Mouse (Mus musculus) kidney, adult 2 months (tissue): Measurements from ENCODE around the gene Ctnna3. TPM values are rescaled to one million over a fixed set of nuclear protein-coding genes. Genes with fewer than 3 reads are reported as not detected.
"Not testable (repeated sequence)": the region's sequence is repeated elsewhere in the genome, so short reads cannot be mapped to it uniquely, and the experiment has no call there.

Experiments used
- DNase-seq: peaks from one replicate; pipeline ENCODE4 v3.0.0; 2021
- H3K27ac ChIP-seq: fragments of 200-500 bp; 2 replicates; pipeline ENCODE4 v1.5.1; 2012; ENCODE audit warnings: low read depth, low read length, control low read depth, inconsistent platforms; ENCODE audit not compliant: insufficient read depth
- H3K27me3 ChIP-seq: fragments of 200-500 bp; replicated peaks from 2 replicates; pipeline ENCODE4 v1.6.1; 2012; ENCODE audit warnings: mild to moderate bottlenecking, moderate library complexity, low read length, inconsistent platforms; ENCODE audit not compliant: control insufficient read depth, insufficient read depth
- H3K36me3 ChIP-seq: fragments of 200-500 bp; 2 replicates; pipeline ENCODE4 v1.6.1; 2012; ENCODE audit warnings: mild to moderate bottlenecking, moderate library complexity, low read length, inconsistent platforms; ENCODE audit not compliant: control insufficient read depth, insufficient read depth
- H3K4me1 ChIP-seq: fragments of 200-500 bp; 2 replicates; pipeline ENCODE4 v1.6.1; 2011; ENCODE audit warnings: low read length; ENCODE audit not compliant: control insufficient read depth, insufficient read depth
- H3K4me3 ChIP-seq: fragments of 200-500 bp; 2 replicates; pipeline ENCODE4 v1.5.1; 2011; ENCODE audit warnings: mild to moderate bottlenecking, low read depth, low read length, control low read depth; ENCODE audit not compliant: insufficient read depth
- CTCF ChIP-seq: fragments of 200-500 bp; conservative IDR thresholded peaks from 2 replicates; pipeline ENCODE4 v1.5.1; 2011; ENCODE audit warnings: low read depth, mild to moderate bottlenecking, control low read depth, low read length, moderate library complexity, mixed read lengths; ENCODE audit not compliant: insufficient read depth, insufficient read length
- POLR2A ChIP-seq: fragments of 200-500 bp; IDR thresholded peaks from one replicate; pipeline ENCODE4 v1.6.1; 2011; ENCODE audit warnings: low read depth, low read length, control low read depth
- WGBS: fragments of 180-500 bp; shearing (Covaris S2); methylation state at CpG from one replicate; pipeline ENCODE4 v1.1.7; 2018; 5-methylcytosine and 5-hydroxymethylcytosine counted together
- polyA plus RNA-seq: library from polyadenylated mRNA; depleted of rRNA; stranded (reverse); fragments of >200 nt; gene quantifications from 2 replicates; pipeline ENCODE4 v1.2.3, GENCODE M21; 2012

The Ctnna3 gene
- polyA plus RNA-seq, 1 experiment = 0.09 TPM

DNA sequence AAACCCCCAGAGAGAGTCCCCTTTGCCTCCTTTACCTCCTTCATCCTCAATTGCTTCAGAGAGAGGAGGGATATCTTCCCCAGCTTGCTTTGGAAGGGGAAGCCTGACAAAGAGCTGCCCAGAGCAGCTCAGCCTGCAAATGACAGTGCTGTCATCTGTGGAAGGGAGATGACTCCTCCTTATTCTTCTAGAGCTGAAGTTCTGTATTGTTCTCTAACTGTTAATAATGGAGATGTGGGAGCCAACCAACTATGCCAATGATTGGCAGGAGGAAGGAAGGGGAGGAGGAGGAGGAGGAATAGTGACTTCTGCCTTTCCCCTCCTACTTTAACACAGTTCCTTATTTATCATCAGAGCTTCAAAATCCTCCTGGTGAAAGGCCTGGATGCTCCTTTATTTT, 875.9 kb downstream of the Ctnna3 start:
- no peak for TF ChIP-seq POLR2A
- DNase-seq = no peak
- no peaks in the 10 kb centered on the region for H3K36me3 ChIP-seq
- H3K4me1 ChIP-seq = no peaks in the 10 kb centered on the region
- H3K27ac ChIP-seq = no peak overlapping the region
- no peak overlapping the region for H3K4me3 ChIP-seq
- no peaks in the 10 kb centered on the region for H3K27me3 ChIP-seq

DNA sequence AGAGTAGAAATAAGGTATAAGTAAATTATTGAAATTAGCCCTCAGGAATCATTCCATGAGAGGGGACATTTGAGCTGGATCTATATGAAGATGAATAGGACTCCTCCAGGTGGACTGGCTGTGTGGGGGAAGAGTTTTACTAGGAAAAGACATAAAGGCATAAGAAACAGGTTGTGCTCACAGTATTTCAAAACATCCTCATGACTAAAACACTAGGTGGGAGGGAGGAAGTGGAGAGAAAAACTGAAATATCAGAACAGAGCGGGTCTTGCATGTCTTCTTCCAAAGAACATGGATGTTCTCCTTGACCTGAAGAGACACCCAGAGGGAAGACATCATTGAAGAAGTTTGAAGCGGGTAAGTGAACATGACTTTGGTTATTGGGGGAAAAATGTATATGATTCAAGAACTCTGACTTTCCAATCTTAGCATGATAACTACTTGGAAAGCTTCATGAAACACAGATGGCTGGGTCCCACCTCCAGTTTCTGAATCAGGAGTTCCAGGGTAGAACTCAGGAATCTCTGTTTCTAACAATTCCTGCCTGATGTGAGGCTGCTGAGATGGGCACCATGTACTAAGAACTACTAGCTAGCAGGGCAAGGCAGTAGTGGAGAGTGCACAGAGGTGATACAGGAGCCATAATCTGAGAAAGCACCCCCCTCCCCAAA, 881.9 kb downstream of the Ctnna3 start:
- Histone ChIP-seq H3K4me3 (no peak overlapping the region), H3K4me1 (no peaks in the 10 kb centered on the region), H3K27me3 (no peaks in the 10 kb centered on the region; the same call in 1 of the 2 replicates), H3K27ac (no peak overlapping the region), H3K36me3 (no peaks in the 10 kb centered on the region)
- 91% methylated on average over 2 of the region's 2 CpGs for WGBS
- TF ChIP-seq POLR2A = no peak
- TF ChIP-seq CTCF = no peak
- DNase-seq = no peak

- Histone ChIP-seq H3K27ac (no peak overlapping the region), H3K27me3 (no peaks in the 10 kb centered on the region), H3K36me3 (no peaks in the 10 kb centered on the region), H3K4me1 (no peaks in the 10 kb centered on the region), H3K4me3 (no peak overlapping the region)
- no peak for DNase-seq
- WGBS = 88% methylated on average over 7 of the region's 7 CpGs
- no peak for TF ChIP-seq CTCF
- no peak for TF ChIP-seq POLR2A
These were observed 890.4 kb downstream of the Ctnna3 start for GRCm38 (mm10) chr10:64320332-64320731.

DNA sequence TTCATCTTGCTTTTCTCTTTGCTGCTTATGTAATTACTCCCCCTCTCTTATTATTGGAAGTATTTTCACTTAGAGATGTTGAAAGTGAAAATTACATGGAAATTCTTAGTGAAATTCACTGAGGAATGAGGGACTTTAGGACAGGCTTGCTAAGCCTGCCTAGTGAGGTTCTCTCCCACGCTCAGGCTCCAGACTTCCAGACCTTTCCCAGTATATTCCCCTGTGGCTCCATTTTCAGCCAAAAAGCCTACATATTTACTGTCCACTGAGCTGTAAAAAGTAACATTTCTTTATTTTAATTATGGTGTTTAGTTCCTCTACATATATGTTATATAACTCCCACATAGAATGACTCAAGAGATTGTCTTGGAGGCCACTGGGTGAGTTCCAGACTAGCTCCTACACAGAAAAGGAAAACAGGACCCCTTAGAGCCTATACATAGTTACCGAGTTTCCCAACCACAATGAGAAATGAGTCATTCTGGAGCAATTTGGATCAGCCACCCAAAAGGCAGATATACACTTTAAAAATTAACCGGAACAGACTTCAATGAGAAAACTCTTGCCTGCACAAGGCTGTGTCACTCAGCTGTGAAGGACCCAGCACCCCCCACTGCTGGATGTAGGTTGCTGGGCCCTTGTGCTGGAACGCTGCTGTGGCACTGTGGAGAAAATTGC, 912.9 kb downstream of the Ctnna3 start:
- H3K4me3 ChIP-seq = no peak overlapping the region
- TF ChIP-seq POLR2A (no peak), CTCF (no peak)
- WGBS = 40% methylated on average over 4 of the region's 4 CpGs
- DNase-seq = no peak
- no peaks in the 10 kb centered on the region for H3K36me3 ChIP-seq
- H3K4me1 ChIP-seq = no peaks in the 10 kb centered on the region
- no peaks in the 10 kb centered on the region for H3K27me3 ChIP-seq
- H3K27ac ChIP-seq = no peak overlapping the region

GRCm38 (mm10) chr10:64373288-64373687, 943.4 kb downstream of the Ctnna3 start:
- no peak for TF ChIP-seq CTCF
- TF ChIP-seq POLR2A = no peak
- H3K4me1 ChIP-seq = no peaks in the 10 kb centered on the region
- 68% methylated on average over 3 of the region's 3 CpGs for WGBS
- no peak overlapping the region for H3K4me3 ChIP-seq
- H3K36me3 ChIP-seq = no peaks in the 10 kb centered on the region
- no peak overlapping the region for H3K27ac ChIP-seq
- H3K27me3 ChIP-seq = no peaks in the 10 kb centered on the region
- no peak for DNase-seq

- TF ChIP-seq CTCF = no peak
- TF ChIP-seq POLR2A = no peak
- DNase-seq = no peak
- 81% methylated on average over 4 of the region's 4 CpGs for WGBS
- Histone ChIP-seq H3K4me3 (no peak overlapping the region), H3K27ac (no peak overlapping the region), H3K36me3 (no peaks in the 10 kb centered on the region), H3K27me3 (no peaks in the 10 kb centered on the region), H3K4me1 (no peaks in the 10 kb centered on the region)
These were observed 947.9 kb downstream of the Ctnna3 start for GRCm38 (mm10) chr10:64377751-64378150.

DNA sequence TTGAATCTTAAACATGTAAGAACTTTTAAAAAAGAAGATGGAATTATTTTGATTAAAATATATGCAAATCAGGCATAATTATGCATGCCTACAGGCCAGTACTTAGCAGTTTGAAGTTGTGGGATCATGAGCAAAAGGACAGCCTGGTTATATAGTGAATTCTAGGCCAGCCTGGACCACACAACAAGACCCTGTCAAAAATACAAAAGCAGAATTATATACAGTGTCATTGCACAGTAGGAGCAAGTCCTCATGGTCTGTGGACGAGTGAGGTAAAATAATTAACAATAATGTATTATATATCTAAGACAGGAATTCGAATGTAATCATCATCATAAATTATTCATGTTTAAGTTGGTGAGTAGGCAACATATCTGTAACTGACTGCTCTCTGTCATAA, 966.7 kb downstream of the Ctnna3 start:
- WGBS = 57% methylated on average over 2 of the region's 2 CpGs

DNA sequence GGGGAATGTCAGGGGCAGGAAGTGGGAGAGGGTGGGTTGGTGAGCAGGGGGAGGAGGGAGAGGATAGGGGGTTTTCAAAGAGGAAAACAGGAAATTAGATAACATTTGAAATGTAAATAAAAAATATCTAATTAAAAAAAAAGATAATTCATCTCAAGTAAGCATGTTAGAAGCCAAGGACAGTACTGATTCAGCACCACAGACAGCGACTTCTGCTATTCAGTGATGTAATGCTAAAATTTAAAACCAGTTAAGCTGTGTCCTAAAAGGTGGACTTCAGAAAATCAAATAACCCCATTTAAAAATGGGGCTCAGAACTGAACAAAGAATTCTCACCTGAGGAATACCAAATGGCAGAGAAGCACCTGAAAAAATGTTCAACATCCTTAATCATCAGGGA, 988.5 kb downstream of the Ctnna3 start:
- not testable (repeated sequence) for H3K4me1 ChIP-seq, H3K36me3 ChIP-seq, H3K27me3 ChIP-seq, H3K4me3 ChIP-seq, DNase-seq, H3K27ac ChIP-seq
- 18% methylated on average over 1 of the region's 1 CpGs for WGBS

More for the DNA sequence above, 966.7 kb downstream of the Ctnna3 start:
- Histone ChIP-seq H3K27me3 (no peaks in the 10 kb centered on the region), H3K27ac (no peak overlapping the region), H3K36me3 (no peaks in the 10 kb centered on the region), H3K4me3 (no peak overlapping the region), H3K4me1 (no peaks in the 10 kb centered on the region)
- TF ChIP-seq CTCF = no peak
- no peak for TF ChIP-seq POLR2A
- no peak for DNase-seq
